Mouse (Mus musculus) kidney, embryonic 16.5 days (tissue): ENCODE measurements around the gene Cdhr3. TPM values are rescaled to one million over a fixed set of nuclear protein-coding genes. Genes with fewer than 3 reads are reported as not detected.
A peak's percentile ranks its signal among the peaks of the same experiment; 100 is the strongest.

Experiments
- ATAC-seq: fragments of 200-750 bp; cut with Nextera tagmentation; 2 replicates; pipeline ENCODE4 v1.8.0; 2017; ENCODE audit warnings: moderate TSS enrichment; ENCODE audit not compliant: low FRiP score, low TSS enrichment
- H3K27ac ChIP-seq: fragments of 300-500 bp; sonication (generic); 2 replicates; pipeline ENCODE4 v1.5.1; 2014; ENCODE audit warnings: low read length
- H3K27me3 ChIP-seq: fragments of 300-500 bp; sonication (generic); 2 replicates; pipeline ENCODE4 v1.6.1; 2014; ENCODE audit warnings: low read length, control low read depth, mixed read lengths; ENCODE audit not compliant: insufficient read depth
- H3K36me3 ChIP-seq: fragments of 300-500 bp; sonication (generic); 2 replicates; pipeline ENCODE4 v1.6.1; 2014; ENCODE audit warnings: low read length, control low read depth, mixed read lengths; ENCODE audit not compliant: insufficient read depth
- H3K4me1 ChIP-seq: fragments of 300-500 bp; sonication (generic); 2 replicates; pipeline ENCODE4 v1.6.1; 2014; ENCODE audit warnings: low read length, control low read depth, mixed read lengths; ENCODE audit not compliant: insufficient read depth
- H3K4me2 ChIP-seq: fragments of 300-500 bp; sonication (generic); replicated peaks from 2 replicates; pipeline ENCODE4 v1.6.1; 2014; ENCODE audit warnings: low read depth, low read length
- H3K4me3 ChIP-seq: fragments of 300-500 bp; sonication (generic); 2 replicates; pipeline ENCODE4 v1.5.1; 2014; ENCODE audit warnings: mild to moderate bottlenecking, low read length
- H3K9ac ChIP-seq: fragments of 300-500 bp; sonication (generic); replicated peaks from 2 replicates; pipeline ENCODE4 v1.6.1; 2014; ENCODE audit warnings: low read length
- H3K9me3 ChIP-seq: fragments of 300-500 bp; sonication (generic); 2 replicates; pipeline ENCODE4 v1.6.1; 2016; ENCODE audit warnings: low read length, control low read depth
- WGBS: fragments of 180-500 bp; shearing (Covaris S2); extraction: QIAGEN DNeasy Blood & Tissue Kit; methylation state at CpG from one replicate; pipeline ENCODE4 v1.1.7; 2014; 5-methylcytosine and 5-hydroxymethylcytosine counted together
- polyA plus RNA-seq: library from polyadenylated mRNA; unstranded; fragments of >200 nt; fragmentation: Nextera tagmentation; extraction: Ambion mirVana; gene quantifications from 2 replicates; pipeline ENCODE4 v1.2.1, GENCODE M21; 2015

The Cdhr3 gene
- polyA plus RNA-seq, 1 experiment from 2014 or later = 0.05 TPM

- H3K4me3 ChIP-seq = no peak overlapping the region
- no peaks in the 10 kb centered on the region for H3K27me3 ChIP-seq
- no peaks in the 10 kb centered on the region for H3K4me1 ChIP-seq
- H3K9ac ChIP-seq = no peak overlapping the region
- no peaks in the 10 kb centered on the region for H3K9me3 ChIP-seq
- 54% methylated on average over 5 of the region's 5 CpGs for WGBS
- ATAC-seq = no peak
- H3K27ac ChIP-seq = no peak overlapping the region
- H3K36me3 ChIP-seq = no peaks in the 10 kb centered on the region
- H3K4me2 ChIP-seq = no peak overlapping the region
These were observed 6.5 kb downstream of the Cdhr3 start for GRCm38 (mm10) chr12:33086151-33086550.

- Histone ChIP-seq H3K27me3 (no peaks in the 10 kb centered on the region), H3K4me3 (no peak overlapping the region), H3K27ac (no peak overlapping the region), H3K36me3 (no peaks in the 10 kb centered on the region), H3K9ac (no peak overlapping the region), H3K4me1 (no peaks in the 10 kb centered on the region), H3K4me2 (no peak overlapping the region), H3K9me3 (no peaks in the 10 kb centered on the region)
- ATAC-seq = 0 out of 2 replicates have a peak, but pooled peaks have one; percentile 57
- WGBS = 30% methylated on average over 2 of the region's 2 CpGs
These were observed 8.0 kb downstream of the Cdhr3 start for GRCm38 (mm10) chr12:33084683-33085082.

DNA sequence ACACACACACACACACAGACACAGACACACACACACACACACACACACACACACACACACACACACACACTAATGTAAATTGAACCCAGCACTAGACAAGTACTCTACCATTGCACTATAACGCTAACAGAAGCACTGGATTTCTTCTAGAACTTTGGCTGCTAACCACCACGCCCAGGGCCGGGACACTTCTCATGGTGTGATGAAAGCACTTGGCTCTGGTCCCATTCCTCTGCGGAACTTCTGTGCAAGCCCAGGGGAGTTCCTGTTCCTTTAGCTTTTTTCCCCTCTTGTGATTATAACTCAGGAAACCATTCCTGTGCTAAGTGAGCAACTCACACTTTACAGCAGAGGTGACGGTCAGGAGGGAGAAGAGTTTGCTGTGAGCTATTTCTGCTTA is 9.3 kb downstream of the Cdhr3 start:
- H3K4me1 ChIP-seq = no peaks in the 10 kb centered on the region
- no peak overlapping the region for H3K4me2 ChIP-seq
- 48% methylated on average over 5 of the region's 5 CpGs for whole genome bisulfite sequencing
- no peak overlapping the region for H3K27ac ChIP-seq
- no peak overlapping the region for H3K4me3 ChIP-seq
- no peak for ATAC-seq
- H3K36me3 ChIP-seq = no peaks in the 10 kb centered on the region
- no peaks in the 10 kb centered on the region for H3K27me3 ChIP-seq
- no peaks in the 10 kb centered on the region for H3K9me3 ChIP-seq
- H3K9ac ChIP-seq = no peak overlapping the region

GRCm38 (mm10) chr12:33076309-33076708 is 16.4 kb downstream of the Cdhr3 start:
- 46% methylated on average over 3 of the region's 3 CpGs for WGBS
- Histone ChIP-seq H3K4me3 (no peak overlapping the region), H3K27me3 (no peaks in the 10 kb centered on the region), H3K27ac (no peak overlapping the region), H3K4me2 (no peak overlapping the region), H3K4me1 (no peaks in the 10 kb centered on the region), H3K9ac (no peak overlapping the region), H3K36me3 (no peaks in the 10 kb centered on the region), H3K9me3 (no peaks in the 10 kb centered on the region)
- no peak for ATAC-seq

DNA sequence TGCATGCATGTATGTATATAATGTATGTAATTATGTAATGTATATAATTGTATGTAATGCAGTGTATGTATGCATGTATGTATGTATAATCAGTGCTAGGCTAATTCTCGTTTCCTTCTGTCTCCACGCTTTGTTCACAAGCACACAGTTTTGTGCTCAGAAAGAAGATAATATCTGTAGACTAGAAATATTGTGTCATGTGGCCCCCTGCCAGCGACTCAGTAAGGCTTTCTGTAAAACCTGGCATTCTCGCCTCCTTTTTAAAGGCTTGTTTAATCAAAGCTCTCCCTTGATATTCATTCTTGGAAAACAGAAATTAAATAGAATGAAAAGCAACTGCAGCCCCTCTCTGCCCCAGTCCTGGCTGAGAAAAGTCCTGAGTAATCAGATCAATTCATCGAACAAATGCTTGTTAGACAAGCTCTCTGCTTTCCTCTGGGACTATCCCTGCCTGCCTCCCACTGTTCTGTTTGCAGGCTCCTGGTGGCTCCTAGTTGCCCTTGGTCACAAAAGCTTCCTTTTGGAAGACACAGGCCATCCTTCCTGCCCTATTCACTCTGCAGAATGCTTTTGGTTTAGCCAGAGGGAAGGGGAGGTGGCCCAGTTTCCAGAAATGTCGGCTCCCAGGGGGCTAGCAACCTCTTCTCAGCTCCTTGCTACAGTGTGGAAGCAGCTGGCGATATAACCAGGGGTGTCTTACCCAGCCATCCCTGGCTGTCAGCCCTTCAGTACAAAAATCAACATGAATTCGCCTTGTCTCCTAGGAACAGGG is 20.6 kb downstream of the Cdhr3 start:
- Histone ChIP-seq H3K9ac (no peak overlapping the region), H3K27ac (no peak overlapping the region), H3K4me3 (no peak overlapping the region), H3K36me3 (no peaks in the 10 kb centered on the region), H3K27me3 (no peaks in the 10 kb centered on the region), H3K4me1 (no peaks in the 10 kb centered on the region), H3K4me2 (no peak overlapping the region), H3K9me3 (no peaks in the 10 kb centered on the region; the same call in 1 of the 2 replicates)
- no peak for ATAC-seq
- WGBS = 60% methylated on average over 8 of the region's 8 CpGs

- ATAC-seq = no peak
- Histone ChIP-seq H3K27ac (no peak overlapping the region), H3K36me3 (no peaks in the 10 kb centered on the region), H3K27me3 (no peaks in the 10 kb centered on the region), H3K4me2 (no peak overlapping the region), H3K4me1 (no peaks in the 10 kb centered on the region), H3K9ac (no peak overlapping the region), H3K9me3 (no peaks in the 10 kb centered on the region; the same call in 1 of the 2 replicates), H3K4me3 (no peak overlapping the region)
- 38% methylated on average over 2 of the region's 2 CpGs for WGBS
These were observed 23.7 kb downstream of the Cdhr3 start for GRCm38 (mm10) chr12:33068977-33069376.

GRCm38 (mm10) chr12:33066355-33066754 is 26.3 kb downstream of the Cdhr3 start:
- Histone ChIP-seq H3K9me3 (no peaks in the 10 kb centered on the region; the same call in 1 of the 2 replicates), H3K27me3 (no peaks in the 10 kb centered on the region), H3K27ac (no peak overlapping the region), H3K36me3 (no peaks in the 10 kb centered on the region), H3K4me3 (no peak overlapping the region), H3K4me1 (no peaks in the 10 kb centered on the region), H3K4me2 (no peak overlapping the region), H3K9ac (no peak overlapping the region)
- no peak for ATAC-seq
- WGBS = 63% methylated on average over 4 of the region's 4 CpGs

DNA sequence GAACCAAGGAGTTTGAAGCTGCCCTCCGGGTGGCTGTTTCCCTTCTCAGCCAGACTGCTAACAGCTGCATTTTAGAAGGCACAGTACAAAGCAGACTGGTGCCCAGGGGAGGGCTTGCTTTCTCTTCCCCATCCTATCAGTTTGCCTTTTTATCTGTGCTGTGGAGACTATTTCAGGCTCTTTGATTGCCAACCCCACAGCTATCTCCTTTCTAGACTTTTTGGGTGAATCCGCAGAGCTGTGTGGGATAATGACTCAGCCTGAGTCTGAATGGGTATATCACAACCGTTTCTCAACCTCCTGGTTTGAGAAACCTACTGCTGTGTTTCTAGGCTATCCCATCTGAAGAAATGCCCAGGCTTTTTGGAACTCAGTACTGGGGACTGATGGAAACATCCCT is 27.5 kb downstream of the Cdhr3 start:
- H3K36me3 ChIP-seq = no peaks in the 10 kb centered on the region
- H3K9ac ChIP-seq = no peak overlapping the region
- H3K4me3 ChIP-seq = no peak overlapping the region
- WGBS = 84% methylated on average over 3 of the region's 3 CpGs
- no peaks in the 10 kb centered on the region for H3K4me1 ChIP-seq
- ATAC-seq = no peak
- H3K9me3 ChIP-seq = no peaks in the 10 kb centered on the region
- H3K27me3 ChIP-seq = no peaks in the 10 kb centered on the region
- H3K27ac ChIP-seq = no peak overlapping the region
- no peak overlapping the region for H3K4me2 ChIP-seq

DNA sequence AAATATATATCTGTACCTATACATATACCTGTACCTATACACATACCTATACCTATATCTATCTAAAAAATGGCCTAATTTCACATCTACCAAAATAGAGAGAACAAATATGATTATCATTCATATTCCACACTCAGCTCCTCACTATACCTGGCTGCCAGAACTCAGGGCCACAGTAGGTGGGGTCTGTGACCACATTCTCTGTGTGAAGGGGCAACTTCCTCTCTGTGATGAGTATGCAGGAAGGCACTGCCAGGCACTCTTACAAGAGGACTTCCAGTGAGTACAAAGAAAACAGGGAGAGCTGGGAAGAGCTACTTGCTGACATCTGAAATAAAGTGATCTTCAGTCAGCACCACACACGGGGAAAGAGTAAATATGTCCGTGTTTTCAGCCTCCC is 28.4 kb downstream of the Cdhr3 start:
- ATAC-seq = no peak
- Histone ChIP-seq H3K36me3 (no peaks in the 10 kb centered on the region), H3K27ac (no peak overlapping the region), H3K9me3 (no peaks in the 10 kb centered on the region), H3K4me2 (no peak overlapping the region), H3K9ac (no peak overlapping the region), H3K27me3 (no peaks in the 10 kb centered on the region), H3K4me3 (no peak overlapping the region), H3K4me1 (no peaks in the 10 kb centered on the region)
- 63% methylated on average over 2 of the region's 2 CpGs for WGBS

DNA sequence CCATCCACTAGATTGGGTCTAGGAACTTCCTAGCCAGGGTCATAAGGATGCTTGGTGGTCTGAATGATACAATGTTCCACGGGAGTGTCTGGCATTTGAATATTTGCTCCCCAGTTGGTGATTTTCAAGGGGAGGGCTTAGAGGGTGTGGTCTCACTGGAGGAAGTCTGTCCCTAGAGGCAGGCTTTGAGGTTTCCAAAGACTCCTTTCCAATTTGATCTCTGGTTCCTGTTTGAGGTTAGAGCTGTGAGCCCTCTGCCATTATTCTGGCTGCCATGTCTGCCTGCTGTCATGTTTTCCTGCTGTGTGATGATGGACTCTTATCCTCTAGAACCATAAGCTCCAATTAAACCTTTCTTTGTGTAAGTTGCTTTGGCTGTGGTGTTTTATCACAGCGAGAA is 29.4 kb downstream of the Cdhr3 start:
- Histone ChIP-seq H3K4me1 (0 out of 2 replicates have a peak, but pooled peaks cover under 1% of the 10 kb centered on the region), H3K27ac (no peak overlapping the region), H3K36me3 (no peaks in the 10 kb centered on the region), H3K9me3 (no peaks in the 10 kb centered on the region), H3K27me3 (no peaks in the 10 kb centered on the region), H3K4me2 (no peak overlapping the region), H3K9ac (no peak overlapping the region), H3K4me3 (no peak overlapping the region)
- WGBS = 80% methylated on average over 2 of the region's 2 CpGs
- ATAC-seq = no peak
